Mouse (Mus musculus) spleen, adult 2 months (tissue): ENCODE measurements around the gene Cdan1. TPM values are rescaled to one million over a fixed set of nuclear protein-coding genes. Genes with fewer than 3 reads are reported as not detected.

Experiments used
- DNase-seq, 2 experiments: peaks; one replicate each; pipeline versions ENCODE4 v3.0.0 to v3.0.0-alpha.2; 2012 to 2021; ENCODE audit warnings: low spot score in 2 of 2, low read depth in 1 of 2
- H3K27ac ChIP-seq: fragments of 200-500 bp; 2 replicates; pipeline ENCODE4 v1.5.1; 2012; ENCODE audit warnings: low read length, inconsistent platforms; ENCODE audit not compliant: insufficient read depth
- H3K27me3 ChIP-seq: fragments of 200-500 bp; 2 replicates; pipeline ENCODE4 v1.6.1; 2012; ENCODE audit warnings: mild to moderate bottlenecking, moderate library complexity, low read length, inconsistent platforms; ENCODE audit not compliant: control insufficient read depth, insufficient read depth
- H3K36me3 ChIP-seq: fragments of 200-500 bp; 2 replicates; pipeline ENCODE4 v1.6.1; 2012; ENCODE audit warnings: mild to moderate bottlenecking, low read length, inconsistent platforms; ENCODE audit not compliant: control insufficient read depth, insufficient read depth
- H3K4me1 ChIP-seq: fragments of 200-500 bp; 2 replicates; pipeline ENCODE4 v1.6.1; 2011; ENCODE audit warnings: inconsistent platforms; ENCODE audit not compliant: control insufficient read depth, insufficient read depth, insufficient read length
- H3K4me3 ChIP-seq: fragments of 200-500 bp; 2 replicates; pipeline ENCODE4 v1.5.1; 2011; ENCODE audit warnings: mild to moderate bottlenecking, inconsistent platforms; ENCODE audit not compliant: insufficient read depth, insufficient read length; ENCODE audit errors: extremely low read depth
- CTCF ChIP-seq: fragments of 200-500 bp; IDR thresholded peaks from 2 replicates; pipeline ENCODE4 v1.5.1; 2011; ENCODE audit warnings: mild to moderate bottlenecking, inconsistent platforms; ENCODE audit not compliant: insufficient read depth, insufficient read length, insufficient replicate concordance; ENCODE audit errors: extremely low read depth
- POLR2A ChIP-seq: fragments of 200-500 bp; IDR thresholded peaks from 2 replicates; pipeline ENCODE4 v1.6.1; 2011; ENCODE audit warnings: low read depth, low read length, inconsistent platforms
- WGBS: fragments of 180-500 bp; shearing (Covaris S2); methylation state at CpG from one replicate; pipeline ENCODE4 v1.1.7; 2018; 5-methylcytosine and 5-hydroxymethylcytosine counted together
- polyA plus RNA-seq: library from polyadenylated mRNA; depleted of rRNA; stranded (reverse); fragments of >200 nt; gene quantifications from 2 replicates; pipeline ENCODE4 v1.2.3, GENCODE M21; 2012; rRNA removed

Gene Cdan1
- polyA plus RNA-seq = 20.3 and 29.7 TPM in 2 replicates

DNA sequence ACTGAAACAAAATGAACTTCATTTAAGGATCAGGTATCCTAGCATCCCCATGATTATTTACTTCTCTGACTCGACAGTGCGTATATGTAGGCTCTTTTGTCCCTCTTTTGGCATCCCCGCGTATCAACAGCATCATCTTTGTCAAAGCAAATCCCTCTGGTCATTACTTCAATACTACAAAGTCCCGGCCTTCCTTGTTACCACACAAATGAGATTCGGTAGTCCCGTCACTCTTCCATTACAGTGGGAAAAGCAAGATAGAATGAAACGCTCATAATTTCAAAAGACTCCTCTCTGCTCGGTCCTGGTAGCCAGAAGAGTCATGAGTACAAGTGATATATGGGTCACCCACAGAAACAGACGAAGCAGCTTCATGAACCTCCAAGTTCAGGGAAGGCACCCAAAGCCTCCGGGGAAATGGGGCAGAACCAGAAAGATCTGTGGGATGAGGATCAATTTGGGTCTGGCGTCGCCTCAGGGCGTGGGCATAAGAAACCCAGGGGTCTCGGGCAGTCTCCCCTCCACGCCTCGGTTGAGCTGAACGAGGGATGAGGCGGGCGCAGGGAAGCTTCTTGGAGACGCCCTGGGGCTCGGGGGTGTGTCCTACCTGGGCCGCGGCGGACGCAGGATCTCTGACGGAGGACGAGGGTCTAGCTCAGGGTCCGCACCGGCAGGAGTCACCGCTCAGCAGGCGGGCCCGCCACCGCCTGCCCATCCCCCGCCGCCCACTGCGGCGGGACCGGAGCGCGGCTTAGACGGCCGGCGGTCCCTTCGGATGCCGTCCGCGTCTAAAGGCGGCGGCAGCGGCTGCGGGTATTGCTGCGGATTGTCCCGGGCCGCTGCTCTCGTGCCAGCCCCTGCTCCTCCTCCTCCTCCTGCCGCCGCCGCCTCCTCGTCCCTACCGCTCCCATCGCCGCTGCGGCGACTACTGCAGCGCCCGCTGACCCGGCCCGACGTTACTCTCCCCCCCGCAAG, at the start of gene Cdan1:
Gene Cdan1 (minus strand): TSS at position 680 of the 975 bp plus-strand sequence.
- 3% methylated on average over 65 of the region's 71 CpGs for WGBS
- Histone ChIP-seq H3K27ac (no peak within 1 kb of the TSS), H3K4me1 (no peaks in the 10 kb centered on the region), H3K36me3 (no peaks in the 10 kb centered on the region), H3K4me3 (peak within 1 kb of the TSS; percentile 80), H3K27me3 (no peaks in the 10 kb centered on the region)
- peak in 1 of 2 experiments; percentile 33 for DNase-seq
- TF ChIP-seq POLR2A (peak; percentile 7; the same call in 1 of the 2 replicates), CTCF (no peak)

DNA sequence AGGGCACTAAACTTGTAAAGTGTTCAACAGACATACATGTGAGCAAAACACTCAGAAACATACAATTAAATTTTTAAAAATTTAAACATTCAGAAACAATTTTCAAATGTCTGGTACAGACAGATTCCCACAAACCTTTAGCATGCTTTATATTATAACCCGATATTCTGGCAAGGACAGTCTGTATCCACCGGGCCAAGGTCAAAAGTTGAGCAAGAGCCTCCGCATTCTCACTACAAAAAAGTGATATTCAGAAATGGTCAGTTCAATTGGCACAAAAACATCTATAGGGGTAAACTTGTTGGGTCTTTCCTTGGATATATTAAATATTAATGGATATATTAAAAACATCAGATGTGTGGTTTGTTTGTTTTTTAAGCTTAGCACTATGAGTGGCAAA, 46.4 kb upstream of the Cdan1 start:
- WGBS = 97% methylated on average over 3 of the region's 3 CpGs
- H3K36me3 ChIP-seq = peaks cover 25% of the 10 kb centered on the region
- H3K27ac ChIP-seq = no peak overlapping the region
- no peak for TF ChIP-seq POLR2A
- TF ChIP-seq CTCF = no peak
- no peaks in the 10 kb centered on the region for H3K27me3 ChIP-seq
- DNase-seq = no peak
- no peak overlapping the region for H3K4me3 ChIP-seq
- no peaks in the 10 kb centered on the region for H3K4me1 ChIP-seq

- no peaks in the 10 kb centered on the region for H3K27me3 ChIP-seq
- peaks cover 15% of the 10 kb centered on the region for H3K36me3 ChIP-seq
- no peak overlapping the region for H3K27ac ChIP-seq
- WGBS = 45% methylated on average over 5 of the region's 5 CpGs
- no peak for TF ChIP-seq CTCF
- no peak for TF ChIP-seq POLR2A
- no peaks in the 10 kb centered on the region for H3K4me1 ChIP-seq
- no peak overlapping the region for H3K4me3 ChIP-seq
- no peak for DNase-seq
These were observed 37.7 kb upstream of the Cdan1 start for GRCm38 (mm10) chr2:120887601-120888000.

DNA sequence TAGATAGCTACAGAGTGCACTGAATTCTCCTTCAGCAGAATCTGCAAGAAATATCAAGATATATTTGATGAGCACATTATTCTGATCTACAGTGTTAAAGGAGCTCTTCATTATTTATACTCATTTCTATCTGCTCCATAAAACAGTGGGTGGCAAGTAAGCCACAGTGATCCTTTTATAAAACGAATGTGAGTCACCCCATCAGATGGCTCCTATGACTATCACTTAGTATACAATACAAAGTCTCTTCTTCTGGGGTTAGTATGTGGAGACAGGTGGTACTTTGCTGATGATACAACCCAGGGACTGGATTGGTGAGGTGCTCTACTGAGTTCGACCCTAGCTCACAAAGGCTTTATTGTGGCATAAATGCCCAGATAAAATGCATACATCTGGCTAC, 23.3 kb upstream of the Cdan1 start:
- Histone ChIP-seq H3K27ac (no peak overlapping the region), H3K36me3 (peaks cover 23% of the 10 kb centered on the region), H3K4me3 (no peak overlapping the region), H3K27me3 (no peaks in the 10 kb centered on the region), H3K4me1 (no peaks in the 10 kb centered on the region)
- DNase-seq = no peak
- TF ChIP-seq CTCF (no peak), POLR2A (no peak)
- 99% methylated on average over 2 of the region's 2 CpGs for WGBS

GRCm38 (mm10) chr2:120871447-120872336, 21.8 kb upstream of the Cdan1 start:
- TF ChIP-seq CTCF (no peak), POLR2A (no peak)
- peaks cover 25% of the 10 kb centered on the region for H3K36me3 ChIP-seq
- H3K4me1 ChIP-seq = no peaks in the 10 kb centered on the region
- no peak overlapping the region for H3K27ac ChIP-seq
- WGBS = 87% methylated on average over 9 of the region's 9 CpGs
- no peak overlapping the region for H3K4me3 ChIP-seq
- H3K27me3 ChIP-seq = no peaks in the 10 kb centered on the region
- DNase-seq = no peak

DNA sequence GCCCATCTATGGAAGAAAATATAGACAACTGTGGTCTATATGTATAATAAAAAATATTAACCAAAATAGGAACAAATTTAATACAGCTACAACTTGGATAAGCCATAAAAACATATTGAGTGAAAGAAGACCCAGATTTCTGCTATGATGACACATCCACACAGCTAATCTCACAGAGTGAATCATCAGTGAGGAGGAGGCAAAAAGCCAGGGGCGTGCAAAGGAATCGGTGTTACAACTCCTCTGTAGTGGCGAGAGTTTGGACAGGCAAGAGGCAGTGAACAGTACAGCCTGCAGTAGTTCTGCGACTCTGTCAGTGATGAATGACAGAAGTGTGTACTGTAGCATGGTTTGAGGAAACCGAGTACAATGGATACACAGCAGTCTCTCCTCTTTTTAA, 17.4 kb upstream of the Cdan1 start:
- whole genome bisulfite sequencing = 96% methylated on average over 5 of the region's 5 CpGs
- no peak for DNase-seq
- Histone ChIP-seq H3K27ac (no peak overlapping the region), H3K4me1 (no peaks in the 10 kb centered on the region), H3K27me3 (no peaks in the 10 kb centered on the region), H3K4me3 (no peak overlapping the region), H3K36me3 (peaks cover 28% of the 10 kb centered on the region)
- TF ChIP-seq POLR2A = no peak
- TF ChIP-seq CTCF = no peak
